In genomic region chr4:137250333-137250732, GRCm38 (mm10) we compare ENCODE assay signal across 21 mouse cellular contexts. TPM values are rescaled to one million over a fixed set of nuclear protein-coding genes. Genes with fewer than 3 reads are reported as not detected.
DNase-seq lines count a peak whose midpoint lies in the region; ATAC-seq and TF ChIP-seq lines count a peak whose summit lies in the region.
"Had no signal": no experiment of that assay in that cellular context is flagged by ENCODE, and none has a peak within 500 bp of the region (broad histone marks: within the 10 kb centered on the region; RNA-seq: fewer than 3 reads in every experiment).

No protein-coding gene starts in this region.

- no peak for ATAC-seq in hindbrain, embryonic 14.5 days (ENCODE audit: low FRiP score)
- peak; percentile 27; the same call in 1 of the 2 replicates for ATAC-seq in stomach, embryonic 16.5 days (ENCODE audit: insufficient read depth, low FRiP score)
- ATAC-seq: forebrain, embryonic 14.5 days; inflammation-experienced regulatory T-cells, adult 6 months; midbrain, embryonic 15.5 days had no signal

- H3K9me3 ChIP-seq in hindbrain, embryonic 14.5 days (ENCODE audit: control insufficient read depth, low read length) = no peaks in the 10 kb centered on the region
- no peaks in the 10 kb centered on the region for H3K9me3 ChIP-seq in hindbrain, embryonic 10.5 days
- no peaks in the 10 kb centered on the region for H3K9me3 ChIP-seq in stomach, embryonic 16.5 days (replicated peaks; ENCODE audit: control insufficient read depth, low read length)
- H3K9me3 ChIP-seq: lung, embryonic 15.5 days; midbrain, embryonic 15.5 days had no signal

- 0 out of 2 replicates have a peak, but pooled peaks cover 5% of the 10 kb centered on the region for H3K4me1 ChIP-seq in hindbrain, embryonic 14.5 days (replicated peaks; ENCODE audit: control insufficient read depth, insufficient read depth, low read length)
- peaks cover 26% of the 10 kb centered on the region for H3K4me1 ChIP-seq in hindbrain, embryonic 10.5 days (replicated peaks)
- H3K4me1 ChIP-seq in kidney, adult 2 months (ENCODE audit: control insufficient read depth, insufficient read depth, low read length) = no peaks in the 10 kb centered on the region
- peaks cover 11% of the 10 kb centered on the region for H3K4me1 ChIP-seq in stomach, embryonic 16.5 days (ENCODE audit: control insufficient read depth, insufficient read depth, low read length)
- H3K4me1 ChIP-seq: midbrain, embryonic 15.5 days had no signal

- no peak overlapping the region for H3K27ac ChIP-seq in hindbrain, embryonic 14.5 days
- H3K27ac ChIP-seq in hindbrain, embryonic 10.5 days = no peak overlapping the region
- H3K27ac ChIP-seq in kidney, adult 2 months (ENCODE audit: insufficient read depth, low read depth, low read length) = no peak overlapping the region
- H3K27ac ChIP-seq in stomach, embryonic 16.5 days (ENCODE audit: low read length) = no peak overlapping the region
- H3K27ac ChIP-seq: heart, adult 2 months; limb, embryonic 13.5 days; liver, embryonic 13.5 days; lung, embryonic 15.5 days; midbrain, embryonic 15.5 days had no signal

- no peak overlapping the region for H3K4me2 ChIP-seq in hindbrain, embryonic 14.5 days (replicated peaks)
- no peak overlapping the region for H3K4me2 ChIP-seq in stomach, embryonic 16.5 days (ENCODE audit: low read depth, low read length)
- H3K4me2 ChIP-seq: limb, embryonic 13.5 days; liver, embryonic 13.5 days; lung, embryonic 15.5 days; midbrain, embryonic 15.5 days had no signal

- no peak for TF ChIP-seq POLR2A in kidney, adult 2 months (IDR thresholded peaks at IDR 0.05; ENCODE audit: low read depth, low read length)

- TF ChIP-seq CTCF in kidney, adult 2 months (conservative IDR thresholded peaks at IDR 0.05; ENCODE audit: insufficient read depth, insufficient read length, low read depth, low read length) = no peak

- DNase-seq in hindbrain, embryonic 14.5 days (ENCODE audit: low spot score) = peak; percentile 25
- DNase-seq in hindbrain, embryonic 10.5 days (ENCODE audit: low spot score) = no peak
- DNase-seq in kidney, postnatal 4 days = peak; percentile 53 to 72
- no peak for DNase-seq in kidney, adult 2 months
- DNase-seq in retina, postnatal 1 day = peak; percentile 57
- DNase-seq in retina, embryonic 14.5 days (ENCODE audit: low spot score) = no peak
- no peak for DNase-seq in spleen, postnatal 4 days (ENCODE audit: low spot score in 2 of 2)
- DNase-seq: B cell, adult 2 months; cerebellum, adult 9-10 months; gastrocnemius, postnatal 14 days; heart, adult 2 months; liver, embryonic 13.5 days; thymus, adult 18-20 months; thymus, postnatal 4 days had no signal

- H3K9ac ChIP-seq in hindbrain, embryonic 14.5 days = no peak overlapping the region
- no peak overlapping the region for H3K9ac ChIP-seq in stomach, embryonic 16.5 days (ENCODE audit: low read length)
- H3K9ac ChIP-seq: limb, embryonic 13.5 days; liver, embryonic 13.5 days; lung, embryonic 15.5 days; midbrain, embryonic 15.5 days had no signal

- H3K4me3 ChIP-seq in hindbrain, embryonic 14.5 days (replicated peaks; ENCODE audit: low read length) = no peak overlapping the region
- no peak overlapping the region for H3K4me3 ChIP-seq in hindbrain, embryonic 10.5 days
- H3K4me3 ChIP-seq in kidney, adult 2 months (ENCODE audit: insufficient read depth, low read depth, low read length) = no peak overlapping the region
- H3K4me3 ChIP-seq in stomach, embryonic 16.5 days (replicated peaks; ENCODE audit: low read length) = no peak overlapping the region
- H3K4me3 ChIP-seq: erythroblast, embryonic 14.5 days; heart, adult 2 months; limb, embryonic 13.5 days; liver, embryonic 13.5 days; lung, embryonic 15.5 days; midbrain, embryonic 15.5 days had no signal

- H3K27me3 ChIP-seq in hindbrain, embryonic 14.5 days (ENCODE audit: control insufficient read depth, insufficient read depth, low read length) = no peaks in the 10 kb centered on the region
- no peaks in the 10 kb centered on the region for H3K27me3 ChIP-seq in hindbrain, embryonic 10.5 days (ENCODE audit: insufficient read depth, poor library complexity, severe bottlenecking)
- H3K27me3 ChIP-seq in kidney, adult 2 months (replicated peaks; ENCODE audit: control insufficient read depth, insufficient read depth, low read length) = no peaks in the 10 kb centered on the region
- H3K27me3 ChIP-seq in stomach, embryonic 16.5 days (ENCODE audit: control insufficient read depth, insufficient read depth, low read length) = no peaks in the 10 kb centered on the region
- H3K27me3 ChIP-seq: limb, embryonic 13.5 days; liver, embryonic 13.5 days; lung, embryonic 15.5 days; midbrain, embryonic 15.5 days had no signal

- WGBS in hindbrain, embryonic 14.5 days = 39% methylated on average over 5 of the region's 5 CpGs
- WGBS in hindbrain, embryonic 10.5 days = 63% methylated on average over 5 of the region's 5 CpGs
- 45% methylated on average over 5 of the region's 5 CpGs for WGBS in kidney, adult 2 months
- WGBS in stomach, embryonic 16.5 days = 44% methylated on average over 5 of the region's 5 CpGs

- H3K36me3 ChIP-seq in hindbrain, embryonic 14.5 days (replicated peaks; ENCODE audit: control insufficient read depth, insufficient read depth) = no peaks in the 10 kb centered on the region
- no peaks in the 10 kb centered on the region for H3K36me3 ChIP-seq in hindbrain, embryonic 10.5 days
- no peaks in the 10 kb centered on the region for H3K36me3 ChIP-seq in kidney, adult 2 months (ENCODE audit: control insufficient read depth, insufficient read depth, low read length)
- no peaks in the 10 kb centered on the region for H3K36me3 ChIP-seq in stomach, embryonic 16.5 days (ENCODE audit: control insufficient read depth, insufficient read depth, low read length)
- H3K36me3 ChIP-seq: limb, embryonic 13.5 days; liver, embryonic 13.5 days; lung, embryonic 15.5 days; midbrain, embryonic 15.5 days had no signal

RNA-seq across cellular contexts. Expression of gene Wnt4, which starts 27.0 kb away (rescaled TPM):
- polyA plus RNA-seq in hindbrain, embryonic 14.5 days (2014; fragmentation: Nextera tagmentation; extraction: Ambion mirVana) = 1.9 and 2.2 TPM in 2 replicates
- 1.2 and 1.4 TPM in 2 replicates for polyA plus RNA-seq in hindbrain, embryonic 10.5 days (2016; fragmentation: Nextera tagmentation; extraction: Ambion mirVana)
- polyA plus RNA-seq in kidney, adult 2 months (2012; rRNA removed) = 2.1 and 3.3 TPM in 2 replicates
- 8.7 and 13.7 TPM in 2 replicates for polyA plus RNA-seq in stomach, embryonic 16.5 days (2015; fragmentation: Nextera tagmentation; extraction: Ambion mirVana)

Comparison
In these comparisons a context has a peak if more than half of its experiments do, and no peak if none do; other contexts are left out.
1. DNase-seq: peak in hindbrain, embryonic 14.5 days (single experiment), kidney, postnatal 4 days (2 of 2) and retina, postnatal 1 day (single experiment); none in hindbrain, embryonic 10.5 days (single experiment), kidney, adult 2 months (single experiment), retina, embryonic 14.5 days (single experiment) and spleen, postnatal 4 days (0 of 2).